Mouse (Mus musculus): ENCODE measurements around the gene Bud23.
"Not testable (repeated sequence)": the region's sequence is repeated elsewhere in the genome, so short reads cannot be mapped to it uniquely, and the experiment has no call there.

Bud23 gene

GRCm38 (mm10) chr5:135064909-135065446 is at the start of gene Bud23:
Gene Bud23, minus strand, starts transcription at chr5:135064959.
- not testable (repeated sequence) for DNase-seq

- DNase-seq, result peak; percentile 84
Measured at GRCm38 (mm10) chr5:135113782-135114181, 49.0 kb upstream of the Bud23 start.

- DNase-seq, result peak; percentile 90
Measured at GRCm38 (mm10) chr5:135109976-135110375, 45.2 kb upstream of the Bud23 start.

DNA sequence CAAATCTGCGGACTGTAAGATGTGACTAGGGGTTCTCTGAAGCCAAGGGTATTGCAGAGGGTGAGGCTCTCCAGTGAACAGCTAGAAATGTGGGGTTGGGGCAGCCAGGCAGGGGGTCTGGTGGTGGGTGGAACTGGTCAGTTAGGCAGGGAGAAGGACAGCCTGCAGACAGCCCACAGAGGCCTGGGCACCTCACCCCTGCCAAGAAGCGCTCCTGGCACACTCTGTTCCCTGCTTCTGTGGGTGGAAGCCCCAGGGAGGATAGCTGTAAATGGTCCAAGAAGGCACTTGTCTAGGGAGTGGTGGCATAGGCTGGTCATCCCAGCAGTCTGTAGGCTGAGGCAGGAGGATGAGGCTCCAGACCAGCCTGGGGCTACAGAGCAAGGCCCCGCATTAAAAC is 44.7 kb upstream of the Bud23 start:
- peak; percentile 69 for DNase-seq

DNA sequence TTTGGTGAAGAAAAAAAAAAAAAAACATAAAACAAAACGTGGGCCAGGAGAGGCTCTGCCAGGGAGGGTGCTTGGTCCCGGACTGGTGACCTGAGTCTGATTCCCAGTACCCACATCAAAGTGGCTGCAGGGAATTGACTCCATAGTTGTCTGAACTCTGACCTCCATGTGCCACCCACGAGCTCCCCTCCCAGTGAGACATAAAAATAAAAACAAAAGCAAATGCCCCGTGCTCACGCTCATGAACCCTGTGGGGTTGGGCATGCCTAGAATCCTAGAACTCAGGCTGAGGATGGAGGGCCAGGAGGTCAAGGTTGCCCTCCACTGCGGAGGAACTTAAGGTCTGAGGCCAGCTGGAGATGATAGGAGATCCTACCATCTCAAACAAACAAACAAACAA is 44.3 kb upstream of the Bud23 start:
- DNase-seq, result peak; percentile 73

DNA sequence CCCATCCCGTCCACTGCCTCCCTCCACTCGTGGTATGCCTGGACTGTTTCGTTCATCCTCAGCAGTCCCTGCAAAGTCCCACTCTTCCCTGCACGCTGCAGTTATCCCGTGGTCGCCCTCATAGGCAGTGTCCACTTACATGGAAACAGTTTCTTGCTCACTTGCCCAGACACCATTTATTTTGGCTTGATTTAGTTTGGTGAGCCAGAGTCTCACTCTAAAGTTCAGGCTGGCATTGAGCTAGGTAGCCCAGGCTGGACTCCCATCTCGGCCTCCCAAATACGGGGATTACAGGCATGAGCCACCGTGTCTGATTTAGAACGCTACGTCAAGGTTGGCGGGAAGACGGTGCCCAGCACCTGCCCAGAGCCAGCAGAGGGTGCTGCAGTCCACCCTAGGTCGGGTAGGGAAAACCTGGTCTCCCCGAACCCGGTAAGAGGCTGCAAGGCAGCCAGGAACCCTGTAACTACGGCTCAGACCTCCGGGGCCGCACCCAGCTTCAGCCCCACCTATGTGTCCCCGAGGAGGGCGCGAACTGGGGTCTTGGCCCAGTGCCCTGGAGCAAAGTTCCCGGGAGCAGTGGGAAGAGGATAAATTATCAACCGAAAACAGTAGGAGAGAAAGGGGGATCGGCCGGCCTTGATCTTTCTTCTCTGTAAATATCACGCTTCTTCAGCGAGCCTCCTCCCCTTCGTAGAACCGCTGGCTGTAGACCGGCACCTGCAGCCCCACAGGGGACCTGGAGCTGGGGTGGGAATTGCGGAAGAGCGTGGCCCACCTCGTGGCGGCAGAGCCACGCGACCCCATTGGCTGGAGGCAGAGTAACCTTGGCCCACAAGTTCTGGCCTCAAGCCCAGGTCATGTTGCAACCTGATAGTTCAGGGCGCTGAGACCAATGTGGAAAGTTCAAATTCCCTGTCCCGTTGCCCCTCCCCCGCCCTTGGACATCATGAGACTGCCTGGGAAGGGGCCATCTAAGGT is 43.1 kb upstream of the Bud23 start:
- DNase-seq, result peak; percentile 97

- DNase-seq, result peak; percentile 98
Measured at GRCm38 (mm10) chr5:135106758-135107256, 42.0 kb upstream of the Bud23 start.

- peak; percentile 56 for DNase-seq
Measured at GRCm38 (mm10) chr5:135103999-135104660, 39.4 kb upstream of the Bud23 start.

DNA sequence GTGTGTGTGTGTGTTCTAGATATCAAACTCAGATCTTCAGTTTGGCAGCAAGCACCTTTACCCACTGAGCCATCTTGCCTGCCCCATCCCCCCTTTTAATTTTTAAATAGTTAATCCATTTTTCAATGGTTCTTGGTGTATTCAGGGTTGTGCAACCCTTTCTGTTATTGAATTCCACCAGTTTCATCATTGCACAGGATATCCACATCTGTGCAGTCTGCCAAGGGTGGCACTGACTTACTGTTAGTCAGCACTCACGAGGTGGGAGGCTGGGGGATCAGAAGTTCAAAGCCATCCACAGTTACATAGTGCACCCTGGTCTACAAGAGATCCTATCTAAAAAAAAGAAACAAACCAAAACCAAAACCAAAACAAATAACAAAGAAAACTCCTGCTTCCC is 36.2 kb upstream of the Bud23 start:
- no peak for DNase-seq

DNA sequence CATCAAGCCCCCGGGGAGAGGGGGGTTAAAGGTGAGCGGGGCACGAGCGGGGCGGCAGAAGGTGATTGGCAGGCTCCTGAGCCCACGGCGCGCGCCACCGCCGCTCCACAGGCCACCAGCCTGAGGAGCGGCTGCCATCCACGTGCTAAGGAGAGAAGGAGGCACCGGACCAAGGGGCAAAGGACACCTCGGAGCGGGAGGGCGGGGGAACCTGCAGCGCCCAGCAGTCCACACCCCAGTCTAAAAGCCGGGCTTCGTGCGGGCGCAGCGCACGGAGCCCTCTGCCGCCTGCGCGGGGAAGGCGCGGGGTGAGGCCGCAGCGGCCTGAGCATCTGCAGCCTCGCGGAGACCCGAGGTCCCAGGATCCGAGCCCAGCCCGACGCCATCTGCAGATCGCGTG is 24.9 kb upstream of the Bud23 start, which contains the start of gene Mlxipl:
TSS of gene Mlxipl (plus strand) at position 238 of the 400 bp plus-strand sequence.
- peak; percentile 85 for DNase-seq

DNA sequence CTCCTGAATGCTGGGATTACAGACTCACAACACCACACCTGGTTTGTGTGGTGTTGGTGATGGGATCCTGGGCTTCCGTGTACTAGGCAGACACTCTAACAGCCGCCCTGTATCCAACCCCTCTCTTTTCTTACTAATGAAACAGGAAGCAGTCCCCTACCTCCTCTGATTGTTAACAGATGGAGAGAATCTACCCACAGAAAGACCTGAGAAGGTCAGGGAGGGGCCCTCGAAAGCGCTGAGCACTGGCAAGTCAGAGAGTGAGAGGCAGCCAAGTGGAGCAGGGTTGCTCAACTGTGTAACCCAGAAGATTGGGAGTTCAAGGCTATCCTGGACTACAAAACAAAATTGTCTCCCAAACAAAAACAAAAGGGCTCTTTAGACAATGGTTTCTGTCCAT is 22.1 kb upstream of the Bud23 start:
- no peak for DNase-seq

GRCm38 (mm10) chr5:135080539-135080938 is 15.8 kb upstream of the Bud23 start:
- DNase-seq, result peak; percentile 52

DNA sequence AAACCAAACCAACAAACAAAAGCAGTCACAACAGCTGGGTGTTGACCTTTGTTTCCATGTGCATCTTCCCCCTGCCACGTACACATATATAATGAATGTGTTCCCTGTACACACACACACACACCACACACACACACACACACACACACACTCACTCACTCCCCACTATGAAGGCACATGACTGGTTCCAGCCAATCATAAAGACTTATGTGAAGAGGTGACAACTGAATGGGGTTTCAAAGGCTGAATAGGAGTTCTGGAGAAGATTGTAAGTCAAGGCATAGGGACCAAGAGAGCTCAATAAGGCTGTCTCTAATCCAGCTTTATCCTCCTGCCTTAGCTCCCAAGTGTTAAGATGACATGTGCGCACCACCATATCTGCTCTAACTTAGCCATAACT is 14.8 kb upstream of the Bud23 start:
- DNase-seq, result no peak

DNA sequence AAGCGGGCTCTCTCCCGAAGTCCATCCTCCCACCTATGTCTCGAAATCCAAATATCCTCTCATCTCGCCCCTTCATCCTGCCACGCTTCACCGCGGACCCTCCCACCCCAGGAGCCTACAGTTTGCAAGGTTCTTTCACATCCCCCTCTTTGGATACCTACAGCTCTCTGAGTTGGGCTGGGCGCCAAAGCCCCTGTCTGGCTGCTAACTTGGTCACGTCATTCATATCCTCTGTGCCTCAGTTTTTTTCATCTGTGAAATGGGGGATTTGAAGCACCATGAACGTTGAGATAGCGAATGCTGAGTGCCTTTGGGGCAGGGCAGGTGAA is 13.7 kb upstream of the Bud23 start:
- DNase-seq, result peak; percentile 51

DNA sequence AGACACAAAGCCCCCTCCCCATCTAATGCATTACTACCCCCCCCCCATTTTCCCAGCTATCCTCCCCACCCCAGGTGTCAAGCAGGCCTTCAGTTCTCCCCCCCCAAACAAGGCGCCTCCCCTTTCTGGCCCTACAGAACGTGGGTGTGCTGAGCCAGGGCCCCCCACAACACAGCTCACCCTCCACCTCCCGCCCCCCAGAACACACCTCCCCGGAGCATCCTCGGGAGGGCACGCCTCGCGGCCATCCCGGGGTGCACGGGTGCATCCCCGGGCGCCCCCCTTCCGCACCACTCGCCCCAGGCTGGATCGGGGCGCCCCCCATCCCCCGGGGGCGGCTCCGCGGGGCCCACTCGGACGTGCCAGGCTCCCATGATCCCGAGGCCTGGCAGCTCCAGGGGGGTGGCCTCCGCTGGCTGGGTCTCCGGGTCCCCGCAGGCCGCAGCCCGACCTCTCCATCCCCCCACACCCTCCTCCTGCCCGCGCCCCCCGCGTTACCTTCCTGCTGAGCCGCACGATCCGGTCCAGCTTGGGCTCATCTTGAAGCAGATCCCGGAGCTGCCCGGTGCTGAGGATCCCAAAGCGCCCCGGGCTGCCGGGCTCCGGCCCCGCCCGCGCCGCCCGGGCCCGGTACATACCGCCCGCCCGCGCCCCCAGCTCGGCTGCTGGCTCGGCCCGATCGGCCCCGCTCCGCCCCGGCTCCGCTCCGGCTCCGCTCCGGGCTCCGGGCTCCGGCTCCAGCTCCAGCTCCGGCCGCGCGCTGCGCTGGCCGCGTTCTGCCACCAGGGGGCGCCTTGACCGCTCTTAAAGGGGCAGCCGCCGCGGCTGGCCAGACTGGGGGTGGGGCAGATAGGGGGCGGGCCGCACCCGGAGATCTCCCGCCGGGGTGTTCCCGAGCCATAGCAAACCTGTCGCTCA is 13.1 kb upstream of the Bud23 start, which contains the start of gene Vps37d:
TSS of gene Vps37d (minus strand) at position 703 of the 918 bp plus-strand sequence.
- peak; percentile 93 for DNase-seq

- DNase-seq, result peak; percentile 85
Measured at GRCm38 (mm10) chr5:135076931-135077505, 12.3 kb upstream of the Bud23 start.

- peak; percentile 38 for DNase-seq
Measured at GRCm38 (mm10) chr5:135076368-135076767, 11.6 kb upstream of the Bud23 start.

- no peak for DNase-seq
Measured at GRCm38 (mm10) chr5:135075655-135076054, 10.9 kb upstream of the Bud23 start.

DNA sequence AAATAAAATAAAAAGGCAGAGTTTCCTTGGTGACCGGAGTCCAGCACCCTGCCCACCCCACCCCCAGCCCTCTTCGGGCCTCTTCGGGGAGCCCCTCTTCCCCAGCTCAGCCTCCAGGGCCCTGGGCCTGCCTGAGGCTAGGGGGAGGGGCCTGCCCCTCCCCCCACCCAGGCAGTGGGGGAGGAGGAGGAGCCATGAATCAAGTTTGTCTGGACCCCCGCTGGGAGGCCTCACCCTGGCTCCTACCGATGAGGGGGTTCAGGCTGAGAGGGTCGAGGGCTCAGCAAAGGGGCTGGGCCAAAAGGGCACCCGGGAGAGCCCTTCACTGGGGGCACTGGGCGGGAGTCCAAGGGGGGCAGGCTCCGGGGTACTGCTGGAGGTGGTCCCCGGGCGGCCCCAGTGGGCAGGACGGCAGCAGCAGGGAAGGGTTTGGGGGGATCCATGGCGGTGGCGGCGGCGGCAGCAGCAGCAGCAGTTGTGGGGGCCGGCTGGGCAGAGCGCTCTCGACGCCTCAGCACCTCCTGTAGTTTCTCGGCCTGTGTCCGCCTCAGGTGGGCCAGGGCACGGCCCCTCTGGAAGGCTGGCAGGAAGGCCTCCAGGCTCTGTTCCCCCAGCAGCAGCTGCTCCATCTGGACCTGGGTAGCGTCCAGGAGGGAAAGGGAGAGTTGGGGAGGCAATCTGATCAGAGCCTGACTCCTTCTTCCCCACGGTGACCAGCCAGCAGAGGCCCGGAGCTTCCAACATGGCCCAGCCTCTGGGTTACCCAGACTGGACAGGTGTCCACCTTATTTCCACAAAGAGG is 8.8 kb upstream of the Bud23 start:
- no peak for DNase-seq

GRCm38 (mm10) chr5:135072720-135073119 is 8.0 kb upstream of the Bud23 start:
- DNase-seq, result no peak

GRCm38 (mm10) chr5:135072061-135072460 is 7.3 kb upstream of the Bud23 start:
- no peak for DNase-seq
